Mouse (Mus musculus): ENCODE data around the gene Net1.
"Not testable (repeated sequence)": the region's sequence is repeated elsewhere in the genome, so short reads cannot be mapped to it uniquely, and the experiment has no call there.

Gene Net1

GRCm38 (mm10) chr13:3917571-3918311 lies at the start of gene Net1, which contains the start of gene Tubal3:
Net1 (minus strand) TSS chr13:3918220.
Tubal3 (plus strand) TSS chr13:3918274.
- DNase-seq (ENCODE audit: low spot score): peak; percentile 55

GRCm38 (mm10) chr13:3951198-3951914 lies 33.3 kb upstream of the Net1 start:
- DNase-seq (ENCODE audit: low spot score): no peak

- DNase-seq (ENCODE audit: low spot score): no peak
These were observed 31.5 kb upstream of the Net1 start for GRCm38 (mm10) chr13:3949477-3949876.

DNA sequence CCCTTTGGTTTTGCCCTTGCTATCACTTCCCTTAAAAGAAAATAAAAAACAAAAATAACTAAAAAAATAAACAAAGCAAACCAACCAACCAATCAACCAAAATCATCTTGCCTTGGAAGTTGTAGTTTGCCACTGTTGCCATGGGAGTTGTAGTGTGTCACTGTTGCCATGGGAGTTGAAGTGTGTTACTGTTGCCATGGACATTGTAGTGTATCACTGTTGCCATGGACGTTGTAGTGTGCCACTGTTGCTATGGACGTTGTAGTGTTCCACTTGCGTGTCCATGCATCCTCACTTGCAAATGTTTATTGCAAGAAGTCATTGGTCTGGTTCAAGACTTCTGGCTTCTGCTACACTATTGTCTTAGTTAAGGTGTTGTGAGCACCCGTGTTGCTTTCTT lies 29.2 kb upstream of the Net1 start:
- no peak for DNase-seq (ENCODE audit: low spot score)

- no peak for DNase-seq (ENCODE audit: low spot score)
These were observed 27.2 kb upstream of the Net1 start, which contains the start of gene Ucn3 for GRCm38 (mm10) chr13:3945249-3945648. Ucn3 (minus strand) TSS chr13:3945349.

DNA sequence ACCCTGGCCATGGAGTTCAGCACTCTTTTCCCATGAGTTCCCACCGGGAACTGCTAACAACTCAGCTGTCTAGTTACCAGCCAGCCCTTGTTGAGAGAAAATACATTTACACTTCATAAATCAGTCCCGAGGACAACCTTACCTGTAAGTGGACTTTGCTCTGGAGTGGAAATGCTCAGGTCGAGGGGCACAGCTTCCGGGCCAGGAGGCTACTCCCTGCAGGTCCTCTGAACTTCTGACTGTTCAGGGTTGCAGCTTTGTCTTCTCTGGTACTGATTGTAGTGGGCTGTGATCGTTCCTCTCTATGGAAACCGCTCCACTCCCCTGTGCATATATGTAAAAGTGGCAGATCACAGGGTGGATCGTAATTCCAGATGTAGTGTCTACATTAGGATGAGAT lies 26.7 kb upstream of the Net1 start:
- no peak for DNase-seq (ENCODE audit: low spot score)

DNA sequence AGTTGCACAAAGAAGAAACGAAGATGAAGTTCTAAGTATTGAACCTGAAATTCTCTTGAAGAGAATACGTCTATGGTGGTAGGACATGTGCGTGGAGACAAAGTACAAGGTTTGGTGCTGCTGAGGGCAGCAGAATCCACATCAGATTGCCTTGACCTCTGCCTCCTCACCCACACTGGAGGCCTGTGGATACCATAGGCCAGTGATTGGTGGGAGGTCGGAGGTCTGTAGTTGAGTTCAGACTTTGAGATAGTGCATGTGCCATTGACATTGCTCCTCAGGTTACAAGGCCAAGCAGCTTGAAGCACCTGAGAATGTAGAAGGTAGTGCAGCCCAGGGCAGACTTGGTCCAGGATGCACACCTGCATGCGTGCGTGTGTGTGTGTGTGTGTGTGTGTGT lies 8.0 kb upstream of the Net1 start:
- no peak for DNase-seq (ENCODE audit: low spot score)

DNA sequence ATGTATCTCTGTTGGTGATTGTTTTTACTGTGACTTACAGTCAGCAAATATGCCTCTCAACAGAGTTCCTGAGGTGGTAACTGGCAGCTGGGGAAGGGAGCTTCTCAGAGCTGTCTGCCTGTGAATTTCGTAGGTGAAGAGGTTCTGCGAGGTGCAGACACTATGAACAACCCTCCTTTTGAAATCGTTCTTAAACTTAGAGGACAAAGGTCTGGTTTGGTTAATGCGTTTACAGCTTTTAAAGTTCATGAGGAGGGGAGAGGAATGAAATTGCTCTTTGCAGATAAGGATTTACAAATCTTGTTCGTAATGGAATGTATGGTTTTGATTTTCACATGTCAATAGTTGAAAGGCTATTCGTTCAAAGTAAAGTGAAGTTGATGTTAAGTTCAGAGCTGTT lies 7.6 kb upstream of the Net1 start:
- no peak for DNase-seq (ENCODE audit: low spot score)

GRCm38 (mm10) chr13:3924483-3924882 lies 6.5 kb upstream of the Net1 start:
- DNase-seq (ENCODE audit: low spot score): no peak

DNA sequence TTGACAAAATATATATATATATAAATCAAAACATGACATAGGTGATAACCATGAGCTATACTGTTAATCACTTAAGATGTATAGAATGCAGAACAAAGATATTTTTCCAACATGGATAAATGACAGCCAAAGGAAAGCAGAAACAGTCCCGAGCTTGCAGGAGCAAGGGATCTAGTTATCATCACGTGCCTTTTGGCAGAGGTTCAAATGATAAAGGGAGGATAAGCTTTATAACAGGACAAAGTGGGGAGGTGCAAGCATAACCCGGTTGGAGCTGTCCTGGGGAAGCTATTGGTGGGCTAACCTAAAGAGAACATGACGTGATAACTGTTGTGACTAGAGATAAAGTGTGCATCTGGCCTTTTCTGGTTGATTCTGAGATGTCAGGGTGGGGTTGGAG lies 4.5 kb downstream of the Net1 start:
- DNase-seq (ENCODE audit: low spot score): no peak

GRCm38 (mm10) chr13:3910356-3910755 lies 7.7 kb downstream of the Net1 start:
- DNase-seq (ENCODE audit: low spot score): no peak

GRCm38 (mm10) chr13:3908262-3908661 lies 9.8 kb downstream of the Net1 start:
- DNase-seq (ENCODE audit: low spot score): no peak

- no peak for DNase-seq (ENCODE audit: low spot score)
These were observed 10.8 kb downstream of the Net1 start for GRCm38 (mm10) chr13:3907151-3907696.

DNA sequence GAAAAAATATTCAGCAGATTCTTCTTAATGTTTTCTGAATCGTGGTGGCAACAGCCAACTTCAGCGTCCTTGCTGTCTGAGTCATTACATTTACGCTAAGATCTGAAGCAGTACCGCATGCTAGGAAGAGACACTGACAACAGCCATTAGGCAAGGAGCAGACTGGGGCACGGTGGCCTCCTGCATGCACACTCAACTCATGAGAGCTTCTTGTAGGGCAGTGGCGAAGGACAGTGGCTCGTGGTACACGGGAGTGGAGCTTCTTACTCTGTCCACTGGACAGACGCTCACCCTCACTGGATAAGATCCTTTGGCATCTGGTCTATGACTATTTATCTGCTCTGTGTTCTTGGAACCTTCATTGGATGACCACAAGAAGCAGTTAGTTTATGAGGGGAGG lies 18.7 kb downstream of the Net1 start:
- no peak for DNase-seq (ENCODE audit: low spot score)

DNA sequence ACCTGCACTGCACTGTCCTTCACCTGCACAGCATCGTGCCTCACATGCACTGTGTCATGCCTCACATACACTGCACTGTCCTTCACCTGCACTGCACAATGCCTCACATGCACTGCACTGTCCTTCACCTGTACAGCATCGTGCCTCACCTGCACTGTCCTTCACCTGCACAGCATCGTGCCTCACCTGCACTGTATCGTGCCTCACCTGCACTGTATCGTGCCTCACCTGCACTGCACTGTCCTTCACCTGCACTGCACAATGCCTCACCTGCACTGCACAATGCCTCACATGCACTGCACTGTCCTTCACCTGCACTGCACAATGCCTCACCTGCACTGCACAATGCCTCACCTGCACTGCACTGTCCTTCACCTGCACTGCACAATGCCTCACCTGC lies 19.8 kb downstream of the Net1 start:
- DNase-seq (ENCODE audit: low spot score): not testable (repeated sequence)

- peak; percentile 64 for DNase-seq (ENCODE audit: low spot score)
These were observed 21.1 kb downstream of the Net1 start for GRCm38 (mm10) chr13:3896913-3897312.

- no peak for DNase-seq (ENCODE audit: low spot score)
These were observed 22.0 kb downstream of the Net1 start for GRCm38 (mm10) chr13:3896032-3896431.

DNA sequence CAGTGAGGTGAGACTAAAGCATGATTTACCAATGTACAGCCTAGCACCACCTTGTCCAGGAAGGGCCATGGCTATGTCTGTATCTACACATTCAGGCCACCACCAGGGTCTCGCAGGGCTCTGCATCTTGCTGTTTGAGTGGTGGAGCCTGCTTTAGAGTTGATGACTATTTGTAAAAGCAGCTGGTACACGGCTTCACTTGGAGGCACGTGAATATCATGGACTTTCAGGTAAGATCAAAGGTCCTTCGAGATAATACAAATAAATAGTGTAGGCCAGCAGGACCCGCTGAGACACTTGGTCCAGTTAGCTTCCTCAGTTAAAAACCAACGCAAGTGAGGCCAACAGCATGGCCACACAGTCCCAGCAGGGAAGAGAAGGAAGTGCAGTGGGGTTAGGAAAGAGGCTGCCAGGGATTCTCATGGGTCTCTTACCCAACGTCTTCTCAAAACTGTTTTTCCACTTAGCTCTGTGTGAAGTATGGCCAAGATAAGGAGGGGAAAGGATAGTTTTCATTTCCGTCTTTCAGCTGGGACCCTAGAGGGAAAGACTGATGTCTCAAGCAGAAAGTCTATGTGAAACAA lies 22.5 kb downstream of the Net1 start:
- no peak for DNase-seq (ENCODE audit: low spot score)

- no peak for DNase-seq (ENCODE audit: low spot score)
These were observed 23.5 kb downstream of the Net1 start for GRCm38 (mm10) chr13:3894549-3894948.

- DNase-seq (ENCODE audit: low spot score): peak; percentile 84
These were observed 24.8 kb downstream of the Net1 start for GRCm38 (mm10) chr13:3893126-3893734.

DNA sequence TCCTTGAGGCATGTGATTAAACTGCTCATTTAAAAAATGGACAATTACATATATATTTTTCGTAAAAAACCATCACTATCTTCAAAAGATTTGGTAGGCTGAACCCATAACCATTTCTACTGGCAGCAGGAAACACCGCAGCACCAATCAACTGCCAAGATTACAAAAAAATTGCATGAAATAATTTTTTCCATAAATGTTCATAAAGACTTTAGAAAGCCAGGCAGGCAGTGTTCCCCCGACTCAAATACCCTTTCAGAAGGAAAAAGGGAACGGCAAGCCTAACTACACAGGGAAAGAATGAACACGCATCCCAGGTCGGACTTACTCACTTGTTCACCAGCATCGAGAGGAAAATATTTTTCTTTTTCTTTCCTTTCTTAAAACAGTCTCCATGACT lies 25.4 kb downstream of the Net1 start:
- no peak for DNase-seq (ENCODE audit: low spot score)

GRCm38 (mm10) chr13:3891479-3892087 lies 26.4 kb downstream of the Net1 start:
- no peak for DNase-seq (ENCODE audit: low spot score)

All from left cerebral cortex, adult 11 months (tissue).